Mouse (Mus musculus) kidney, adult 2 months (tissue): ENCODE data around the gene Rita1. TPM values are rescaled to one million over a fixed set of nuclear protein-coding genes. Genes with fewer than 3 reads are reported as not detected.

ENCODE experiments used
- DNase-seq: peaks from one replicate; pipeline ENCODE4 v3.0.0; 2021
- H3K27ac ChIP-seq: fragments of 200-500 bp; 2 replicates; pipeline ENCODE4 v1.5.1; 2012; ENCODE audit warnings: low read depth, low read length, control low read depth, inconsistent platforms; ENCODE audit not compliant: insufficient read depth
- H3K27me3 ChIP-seq: fragments of 200-500 bp; replicated peaks from 2 replicates; pipeline ENCODE4 v1.6.1; 2012; ENCODE audit warnings: mild to moderate bottlenecking, moderate library complexity, low read length, inconsistent platforms; ENCODE audit not compliant: control insufficient read depth, insufficient read depth
- H3K36me3 ChIP-seq: fragments of 200-500 bp; 2 replicates; pipeline ENCODE4 v1.6.1; 2012; ENCODE audit warnings: mild to moderate bottlenecking, moderate library complexity, low read length, inconsistent platforms; ENCODE audit not compliant: control insufficient read depth, insufficient read depth
- H3K4me1 ChIP-seq: fragments of 200-500 bp; 2 replicates; pipeline ENCODE4 v1.6.1; 2011; ENCODE audit warnings: low read length; ENCODE audit not compliant: control insufficient read depth, insufficient read depth
- H3K4me3 ChIP-seq: fragments of 200-500 bp; 2 replicates; pipeline ENCODE4 v1.5.1; 2011; ENCODE audit warnings: mild to moderate bottlenecking, low read depth, low read length, control low read depth; ENCODE audit not compliant: insufficient read depth
- CTCF ChIP-seq: fragments of 200-500 bp; conservative IDR thresholded peaks from 2 replicates; pipeline ENCODE4 v1.5.1; 2011; ENCODE audit warnings: low read depth, mild to moderate bottlenecking, control low read depth, low read length, moderate library complexity, mixed read lengths; ENCODE audit not compliant: insufficient read depth, insufficient read length
- POLR2A ChIP-seq: fragments of 200-500 bp; IDR thresholded peaks from one replicate; pipeline ENCODE4 v1.6.1; 2011; ENCODE audit warnings: low read depth, low read length, control low read depth
- WGBS: fragments of 180-500 bp; shearing (Covaris S2); methylation state at CpG from one replicate; pipeline ENCODE4 v1.1.7; 2018; 5-methylcytosine and 5-hydroxymethylcytosine counted together
- polyA plus RNA-seq: library from polyadenylated mRNA; depleted of rRNA; stranded (reverse); fragments of >200 nt; gene quantifications from 2 replicates; pipeline ENCODE4 v1.2.3, GENCODE M21; 2012

Rita1 gene
- polyA plus RNA-seq, 1 experiment: 25.2 TPM

GRCm38 (mm10) chr5:120627515-120628300, 15.3 kb upstream of the Rita1 start:
- no peaks in the 10 kb centered on the region for H3K27me3 ChIP-seq
- H3K4me1 ChIP-seq: no peaks in the 10 kb centered on the region
- H3K27ac ChIP-seq: no peak overlapping the region
- no peak for DNase-seq
- WGBS: 91% methylated on average over 15 of the region's 15 CpGs
- no peak overlapping the region for H3K4me3 ChIP-seq
- TF ChIP-seq CTCF (no peak), POLR2A (no peak)
- H3K36me3 ChIP-seq: peaks cover 2% of the 10 kb centered on the region; the same call in 1 of the 2 replicates

- H3K4me1 ChIP-seq: 0 out of 2 replicates have a peak, but pooled peaks cover 3% of the 10 kb centered on the region
- no peaks in the 10 kb centered on the region for H3K27me3 ChIP-seq
- peaks cover 2% of the 10 kb centered on the region; the same call in 1 of the 2 replicates for H3K36me3 ChIP-seq
- no peak overlapping the region for H3K4me3 ChIP-seq
- no peak overlapping the region for H3K27ac ChIP-seq
- DNase-seq: no peak
- TF ChIP-seq CTCF (no peak), POLR2A (no peak)
- WGBS: 70% methylated on average over 18 of the region's 19 CpGs
Measured at GRCm38 (mm10) chr5:120626399-120626798, 14.0 kb upstream of the Rita1 start.

- DNase-seq: no peak
- WGBS: 87% methylated on average over 10 of the region's 10 CpGs
- H3K36me3 ChIP-seq: peaks cover 2% of the 10 kb centered on the region
Measured at GRCm38 (mm10) chr5:120624427-120624826, 12.0 kb upstream of the Rita1 start.

GRCm38 (mm10) chr5:120622198-120622851, 9.9 kb upstream of the Rita1 start:
- Histone ChIP-seq H3K36me3 (peaks cover 2% of the 10 kb centered on the region), H3K27me3 (no peaks in the 10 kb centered on the region), H3K27ac (peak overlapping the region; percentile 41; the same call in 1 of the 2 replicates), H3K4me1 (0 out of 2 replicates have a peak, but pooled peaks cover 3% of the 10 kb centered on the region), H3K4me3 (no peak overlapping the region)
- DNase-seq: peak; percentile 58
- 57% methylated on average over 5 of the region's 5 CpGs for WGBS
- TF ChIP-seq CTCF: no peak
- no peak for TF ChIP-seq POLR2A

More at GRCm38 (mm10) chr5:120624427-120624826, 12.0 kb upstream of the Rita1 start:
- Histone ChIP-seq H3K4me3 (no peak overlapping the region), H3K27ac (no peak overlapping the region), H3K27me3 (no peaks in the 10 kb centered on the region), H3K4me1 (0 out of 2 replicates have a peak, but pooled peaks cover 3% of the 10 kb centered on the region)
- TF ChIP-seq POLR2A: no peak
- TF ChIP-seq CTCF: no peak

GRCm38 (mm10) chr5:120621846-120622197, 9.4 kb upstream of the Rita1 start:
- peaks cover 2% of the 10 kb centered on the region for H3K36me3 ChIP-seq
- TF ChIP-seq POLR2A (no peak), CTCF (no peak)
- no peaks in the 10 kb centered on the region for H3K27me3 ChIP-seq
- H3K4me3 ChIP-seq: no peak overlapping the region
- no peak for DNase-seq
- 0 out of 2 replicates have a peak, but pooled peaks cover 3% of the 10 kb centered on the region for H3K4me1 ChIP-seq
- peak overlapping the region; percentile 41; the same call in 1 of the 2 replicates for H3K27ac ChIP-seq
- 81% methylated on average over 10 of the region's 10 CpGs for WGBS

- peak overlapping the region; percentile 29; the same call in 1 of the 2 replicates for H3K27ac ChIP-seq
- TF ChIP-seq CTCF: no peak
- no peak for TF ChIP-seq POLR2A
- H3K4me3 ChIP-seq: no peak overlapping the region
- 0 out of 2 replicates have a peak, but pooled peaks cover 3% of the 10 kb centered on the region for H3K4me1 ChIP-seq
- H3K27me3 ChIP-seq: no peaks in the 10 kb centered on the region
- peaks cover 2% of the 10 kb centered on the region for H3K36me3 ChIP-seq
- peak; percentile 73 for DNase-seq
- 64% methylated on average over 23 of the region's 23 CpGs for WGBS
Measured at GRCm38 (mm10) chr5:120621078-120621765, 8.8 kb upstream of the Rita1 start.
